Mouse (Mus musculus) MEL (cell line): ENCODE measurements around the gene Arglu1. TPM values are rescaled to one million over a fixed set of nuclear protein-coding genes. Genes with fewer than 3 reads are reported as not detected.

ENCODE experiments used
- DNase-seq: peaks from one replicate; pipeline ENCODE4 v3.0.0; 2011; ENCODE audit warnings: low read depth, low spot score
- H3K27ac ChIP-seq: 2 replicates; pipeline ENCODE4 v1.5.1; 2012; ENCODE audit warnings: low read depth, mild to moderate bottlenecking, control low read depth, low read length, moderate library complexity; ENCODE audit not compliant: control insufficient read depth
- H3K27me3 ChIP-seq, 2 experiments: fragments of 150-350 bp in 1 of 2; sonication (generic) in 1 of 2; 2 replicates each; pipeline ENCODE4 v1.6.1; 2012; ENCODE audit warnings: low read length in 2 of 2, mild to moderate bottlenecking in 2 of 2, improper control_type of control experiment in 1 of 2, moderate library complexity in 1 of 2; ENCODE audit not compliant: insufficient read depth in 2 of 2, control insufficient read depth in 1 of 2
- H3K36me3 ChIP-seq, 2 experiments: 2 replicates each; pipeline ENCODE4 v1.6.1; 2012 to 2014; ENCODE audit warnings: low read length in 2 of 2, improper control_type of control experiment in 1 of 2, inconsistent platforms in 1 of 2, mild to moderate bottlenecking in 1 of 2; ENCODE audit not compliant: insufficient read depth in 2 of 2, control insufficient read depth in 1 of 2
- H3K4me1 ChIP-seq, 2 experiments: fragments of 150-350 bp in 1 of 2; sonication (generic) in 1 of 2; 2 replicates each; pipeline ENCODE4 v1.6.1; 2012; ENCODE audit warnings: low read length in 2 of 2, improper control_type of control experiment in 1 of 2, mild to moderate bottlenecking in 1 of 2; ENCODE audit not compliant: insufficient read depth in 2 of 2, control insufficient read depth in 1 of 2
- H3K4me3 ChIP-seq, 2 experiments: fragments of 150-350 bp in 1 of 2; sonication (generic) in 1 of 2; 2 replicates each; pipeline ENCODE4 v1.5.1; 2012; ENCODE audit warnings: low read depth in 2 of 2, low read length in 2 of 2, mild to moderate bottlenecking in 2 of 2, moderate library complexity in 2 of 2, control low read depth in 1 of 2, improper control_type of control experiment in 1 of 2; ENCODE audit not compliant: control insufficient read depth in 1 of 2, insufficient read depth in 1 of 2
- H3K79me2 ChIP-seq: 2 replicates; pipeline ENCODE4 v1.6.1; 2012; ENCODE audit warnings: mild to moderate bottlenecking, low read length, moderate library complexity; ENCODE audit not compliant: control insufficient read depth, poor library complexity, insufficient read depth
- H3K9ac ChIP-seq: 2 replicates; pipeline ENCODE4 v1.6.1; 2012; ENCODE audit warnings: low read depth, mild to moderate bottlenecking, control low read depth, low read length, moderate library complexity; ENCODE audit not compliant: control insufficient read depth, poor library complexity, severe bottlenecking
- H3K9me3 ChIP-seq: fragments of 150-350 bp; sonication (generic); replicated peaks from 2 replicates; pipeline ENCODE4 v1.6.1; 2012; ENCODE audit warnings: mild to moderate bottlenecking, low read length, improper control_type of control experiment, moderate library complexity; ENCODE audit not compliant: insufficient read depth
- BHLHE40 ChIP-seq: IDR thresholded peaks from 2 replicates; pipeline ENCODE4 v1.6.1; 2012; ENCODE audit warnings: low read depth, mild to moderate bottlenecking, inconsistent platforms, low read length, improper control_type of control experiment, borderline replicate concordance
- CHD1 ChIP-seq: IDR thresholded peaks from 2 replicates; pipeline ENCODE4 v1.6.1; 2012; ENCODE audit warnings: low read depth, mild to moderate bottlenecking, inconsistent platforms, low read length, improper control_type of control experiment
- CTCF ChIP-seq, 3 experiments: IDR thresholded peaks in 2 of 3; conservative IDR thresholded peaks in 1 of 3; 2 replicates each; pipeline ENCODE4 v1.5.1; 2011 to 2012; ENCODE audit warnings: low read length in 3 of 3, low read depth in 2 of 3, mild to moderate bottlenecking in 2 of 3, improper control_type of control experiment in 1 of 3, inconsistent platforms in 1 of 3, mixed read lengths in 1 of 3, moderate library complexity in 1 of 3; ENCODE audit not compliant: control insufficient read depth in 1 of 3, insufficient read depth in 1 of 3, poor library complexity in 1 of 3, severe bottlenecking in 1 of 3
- ELF1 ChIP-seq: IDR thresholded peaks from 2 replicates; pipeline ENCODE4 v1.6.1; 2014; ENCODE audit warnings: low read depth, mild to moderate bottlenecking, inconsistent platforms, low read length, improper control_type of control experiment, moderate library complexity
- ETS1 ChIP-seq: IDR thresholded peaks from 2 replicates; pipeline ENCODE4 v1.6.1; 2012; ENCODE audit warnings: low read depth, mild to moderate bottlenecking, inconsistent platforms, low read length, improper control_type of control experiment, moderate library complexity
- GATA1 ChIP-seq: IDR thresholded peaks from 2 replicates; pipeline ENCODE4 v1.6.1; 2011; ENCODE audit warnings: low read depth, low read length, improper control_type of control experiment
- HCFC1 ChIP-seq: IDR thresholded peaks from 2 replicates; pipeline ENCODE4 v1.6.1; 2012; ENCODE audit warnings: low read depth, mild to moderate bottlenecking, inconsistent platforms, low read length, improper control_type of control experiment, moderate library complexity
- KAT2A ChIP-seq: conservative IDR thresholded peaks from 2 replicates; pipeline ENCODE4 v1.6.1; 2012; ENCODE audit warnings: low read depth, low read length, improper control_type of control experiment, inconsistent platforms
- MAFK ChIP-seq: IDR thresholded peaks from 2 replicates; pipeline ENCODE4 v1.6.1; 2011; ENCODE audit warnings: low read depth, mild to moderate bottlenecking, low read length, improper control_type of control experiment, borderline replicate concordance
- MEF2A ChIP-seq: IDR thresholded peaks from 2 replicates; pipeline ENCODE4 v1.6.1; 2014; ENCODE audit warnings: low read depth, mild to moderate bottlenecking, inconsistent platforms, low read length, improper control_type of control experiment; ENCODE audit not compliant: poor library complexity, insufficient replicate concordance, severe bottlenecking; ENCODE audit errors: extremely low read depth
- MYB ChIP-seq: IDR thresholded peaks from 2 replicates; pipeline ENCODE4 v1.6.1; 2011; ENCODE audit warnings: mild to moderate bottlenecking, low read depth, low read length, improper control_type of control experiment
- NELFE ChIP-seq: IDR thresholded peaks from 2 replicates; pipeline ENCODE4 v1.6.1; 2011; ENCODE audit warnings: low read depth, low read length, improper control_type of control experiment
- POLR2AphosphoS2 ChIP-seq: IDR thresholded peaks from 2 replicates; pipeline ENCODE4 v1.6.1; 2011; ENCODE audit warnings: low read length, improper control_type of control experiment
- RAD21 ChIP-seq: IDR thresholded peaks from 2 replicates; pipeline ENCODE4 v1.6.1; 2011; ENCODE audit warnings: mild to moderate bottlenecking, low read depth, low read length, improper control_type of control experiment
- RCOR1 ChIP-seq: IDR thresholded peaks from 2 replicates; pipeline ENCODE4 v1.6.1; 2012; ENCODE audit warnings: low read depth, mild to moderate bottlenecking, inconsistent platforms, low read length, improper control_type of control experiment
- SMC3 ChIP-seq: IDR thresholded peaks from 2 replicates; pipeline ENCODE4 v1.6.1; 2011; ENCODE audit warnings: low read depth, low read length, improper control_type of control experiment
- TAL1 ChIP-seq: IDR thresholded peaks from 2 replicates; pipeline ENCODE4 v1.6.1; 2012; ENCODE audit warnings: mild to moderate bottlenecking, inconsistent platforms, low read length, moderate library complexity, mixed read lengths
- TBP ChIP-seq: IDR thresholded peaks from 2 replicates; pipeline ENCODE4 v1.8.0; 2011; ENCODE audit warnings: low read depth, low read length, improper control_type of control experiment
- UBTF ChIP-seq: IDR thresholded peaks from 2 replicates; pipeline ENCODE4 v1.6.1; 2012; ENCODE audit warnings: low read depth, mild to moderate bottlenecking, inconsistent platforms, low read length, improper control_type of control experiment, moderate library complexity, borderline replicate concordance; ENCODE audit not compliant: insufficient read depth
- USF1 ChIP-seq: IDR thresholded peaks from 2 replicates; pipeline ENCODE4 v1.6.1; 2014; ENCODE audit warnings: low read depth, mild to moderate bottlenecking, inconsistent platforms, low read length, improper control_type of control experiment, moderate library complexity
- USF2 ChIP-seq, 2 experiments: IDR thresholded peaks; 2 replicates each; pipeline ENCODE4 v1.6.1; 2011 to 2012; ENCODE audit warnings: improper control_type of control experiment in 2 of 2, low read length in 2 of 2, borderline replicate concordance in 1 of 2, inconsistent platforms in 1 of 2, low read depth in 1 of 2, mild to moderate bottlenecking in 1 of 2; ENCODE audit not compliant: insufficient read depth in 1 of 2
- ZNF384 ChIP-seq: IDR thresholded peaks from 2 replicates; pipeline ENCODE4 v1.6.1; 2012; ENCODE audit warnings: low read depth, mild to moderate bottlenecking, inconsistent platforms, low read length, improper control_type of control experiment
- polyA plus RNA-seq, 2 experiments: library from polyadenylated mRNA; stranded (reverse) in 1 of 2; unstranded in 1 of 2; fragments of >175 nt in 1 of 2; fragments of >200 nt in 1 of 2; gene quantifications; 2 replicates each; pipeline versions ENCODE4 v1.2.1 to v1.2.4; 2012; ENCODE audit warnings: low replicate concordance in 2 of 2, low read depth in 1 of 2; ENCODE audit not compliant: insufficient read length in 2 of 2, insufficient read depth in 1 of 2, missing spikeins in 1 of 2
- total RNA-seq: library from RNA; depleted of rRNA; stranded (reverse); fragments of 300-350 nt; gene quantifications from 2 replicates; pipeline ENCODE4 v1.2.3, GENCODE M21; 2012

The Arglu1 gene
- total and polyA plus RNA-seq, 3 experiments: 35.3 to 104 TPM; not detected in 1

GRCm38 (mm10) chr8:8733804-8734203 is 43.5 kb upstream of the Arglu1 start:
- H3K36me3 ChIP-seq: no peaks in the 10 kb centered on the region
- DNase-seq: peak; percentile 19
- H3K4me1 ChIP-seq: no peaks in the 10 kb centered on the region
- no peaks in the 10 kb centered on the region for H3K79me2 ChIP-seq
- TF ChIP-seq SMC3 (peak; percentile 57), ZNF384 (no peak), UBTF (no peak), RAD21 (peak; percentile 21), CTCF (IDR thresholded peaks at IDR 0.05 in 2 of 3, conservative IDR thresholded peaks at IDR 0.05 in 1 of 3; ENCODE audit: control insufficient read depth in 1 of 3, insufficient read depth in 1 of 3, low read depth in 2 of 3, low read length in 3 of 3, poor library complexity in 1 of 3, severe bottlenecking in 1 of 3) (peak; percentile 40 to 52 (median 45))
- TF ChIP-seq, all 39 proteins: peak for 3
- no peak overlapping the region for H3K27ac ChIP-seq
- H3K9me3 ChIP-seq: no peaks in the 10 kb centered on the region
- no peaks in the 10 kb centered on the region for H3K27me3 ChIP-seq
- no peak overlapping the region for H3K9ac ChIP-seq
- H3K4me3 ChIP-seq: no peak overlapping the region

DNA sequence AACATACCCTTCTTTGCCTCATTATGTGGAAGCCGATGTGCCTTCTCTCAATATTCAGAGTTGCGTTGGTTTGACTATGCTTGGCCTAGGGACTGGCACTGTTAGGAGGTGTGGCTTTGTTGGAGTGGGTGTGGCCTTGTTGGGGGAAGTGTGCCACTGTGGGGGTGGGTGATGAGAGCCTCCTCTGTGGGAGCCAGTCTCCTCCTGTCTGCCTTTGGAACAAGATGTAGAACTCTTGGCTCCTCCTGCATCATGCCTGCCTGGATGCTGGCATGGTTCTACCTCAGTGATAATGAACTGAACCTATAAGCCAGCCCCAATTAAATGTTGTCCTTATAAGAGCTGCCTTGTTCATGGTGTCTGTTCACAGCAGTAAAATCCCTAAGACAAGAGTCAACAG is 38.3 kb upstream of the Arglu1 start:
- TF ChIP-seq ELF1 (no peak), TAL1 (no peak), RAD21 (no peak)
- H3K4me3 ChIP-seq: no peak overlapping the region
- H3K9me3 ChIP-seq: no peaks in the 10 kb centered on the region
- DNase-seq: no peak
- H3K27me3 ChIP-seq: no peaks in the 10 kb centered on the region
- no peaks in the 10 kb centered on the region for H3K36me3 ChIP-seq
- no peak overlapping the region for H3K9ac ChIP-seq
- no peaks in the 10 kb centered on the region for H3K4me1 ChIP-seq
- H3K27ac ChIP-seq: no peak overlapping the region
- no peaks in the 10 kb centered on the region for H3K79me2 ChIP-seq

DNA sequence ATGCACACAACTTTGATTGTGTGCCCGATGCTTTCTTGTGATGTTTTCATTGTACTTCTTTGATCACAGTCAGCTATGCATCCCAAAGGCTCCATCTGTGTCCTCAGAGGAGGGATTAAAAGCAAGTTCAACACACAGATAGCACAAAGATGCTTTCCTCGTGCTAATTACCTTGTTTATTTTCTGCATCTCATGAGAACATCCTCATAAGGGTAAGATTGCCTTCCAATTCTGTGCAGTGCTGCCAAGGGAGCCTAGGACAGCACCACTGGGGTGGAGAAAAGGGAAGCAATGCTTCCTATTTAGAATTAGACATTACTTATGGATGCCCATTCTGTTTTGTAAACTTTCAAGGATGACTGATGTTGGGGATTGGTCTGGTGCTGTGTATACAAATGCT is 36.2 kb upstream of the Arglu1 start:
- Histone ChIP-seq H3K9ac (no peak overlapping the region), H3K79me2 (no peaks in the 10 kb centered on the region), H3K36me3 (no peaks in the 10 kb centered on the region)

More for the DNA sequence above, 36.2 kb upstream of the Arglu1 start:
- Histone ChIP-seq H3K4me3 (no peak overlapping the region), H3K4me1 (no peaks in the 10 kb centered on the region), H3K9me3 (no peaks in the 10 kb centered on the region), H3K27ac (no peak overlapping the region), H3K27me3 (no peaks in the 10 kb centered on the region)
- TF ChIP-seq MYB: no peak
- no peak for TF ChIP-seq ETS1
- TF ChIP-seq CHD1: no peak
- TF ChIP-seq ZNF384: no peak
- TF ChIP-seq USF2 (IDR thresholded peaks at IDR 0.05; ENCODE audit: borderline replicate concordance in 1 of 2, insufficient read depth in 1 of 2, low read depth in 1 of 2, low read length in 2 of 2): no peak
- TF ChIP-seq USF1: no peak
- TF ChIP-seq GATA1: no peak
- TF ChIP-seq MEF2A: no peak
- no peak for TF ChIP-seq UBTF
- TF ChIP-seq NELFE: no peak
- TF ChIP-seq BHLHE40: no peak
- TF ChIP-seq ELF1: no peak
- TF ChIP-seq KAT2A: no peak
- no peak for TF ChIP-seq POLR2AphosphoS2
- no peak for TF ChIP-seq RCOR1
- no peak for TF ChIP-seq TBP
- no peak for TF ChIP-seq MAFK
- TF ChIP-seq HCFC1: no peak
- no peak for DNase-seq
